Mouse (Mus musculus) erythroblast, embryonic 14.5 days (primary cell): ENCODE measurements around the gene Ugt1a7c.

Experiments used
- GATA1 ChIP-seq: IDR thresholded peaks from 2 replicates; pipeline ENCODE4 v1.6.1; 2012; ENCODE audit warnings: low read length, inconsistent platforms, mixed read lengths
- TAL1 ChIP-seq: IDR thresholded peaks from 3 replicates; pipeline ENCODE4 v1.6.1; 2012; ENCODE audit warnings: low read length, inconsistent platforms, mixed read lengths

GRCm38 (mm10) chr1:88055088-88055487 lies 39.8 kb upstream of the Ugt1a7c start, which contains the start of gene Ugt1a10:
- TF ChIP-seq TAL1 (no peak), GATA1 (no peak)
